Mouse (Mus musculus) ES-E14 (cell line): ENCODE results near the gene Csnk2a2.

ENCODE experiments used
- HCFC1 ChIP-seq: IDR thresholded peaks from 2 replicates; pipeline ENCODE4 v1.6.1; 2012; ENCODE audit warnings: low read length, inconsistent platforms, borderline replicate concordance; ENCODE audit not compliant: insufficient read depth
- MAFK ChIP-seq: IDR thresholded peaks from 2 replicates; pipeline ENCODE4 v1.6.1; 2014; ENCODE audit warnings: mild to moderate bottlenecking, low read depth, low read length, inconsistent platforms; ENCODE audit not compliant: insufficient read depth
- ZC3H11A ChIP-seq: IDR thresholded peaks from 2 replicates; pipeline ENCODE4 v1.6.1; 2012; ENCODE audit warnings: low read depth, mild to moderate bottlenecking, inconsistent platforms, low read length, borderline replicate concordance
- ZNF384 ChIP-seq: IDR thresholded peaks from 2 replicates; pipeline ENCODE4 v1.6.1; 2012; ENCODE audit warnings: low read depth, low read length, inconsistent platforms

- TF ChIP-seq ZNF384 (no peak), MAFK (no peak), ZC3H11A (no peak), HCFC1 (no peak)
These were observed 23.4 kb upstream of the Csnk2a2 start for GRCm38 (mm10) chr8:95513219-95513618.
